Mouse (Mus musculus) heart, adult 11 months (tissue): ENCODE results near the gene Tceal1.
"Not testable (repeated sequence)": the region's sequence is repeated elsewhere in the genome, so short reads cannot be mapped to it uniquely, and the experiment has no call there.

Experiments used
- DNase-seq: peaks from one replicate; pipeline ENCODE4 v3.0.0; 2022

Gene Tceal1

DNA sequence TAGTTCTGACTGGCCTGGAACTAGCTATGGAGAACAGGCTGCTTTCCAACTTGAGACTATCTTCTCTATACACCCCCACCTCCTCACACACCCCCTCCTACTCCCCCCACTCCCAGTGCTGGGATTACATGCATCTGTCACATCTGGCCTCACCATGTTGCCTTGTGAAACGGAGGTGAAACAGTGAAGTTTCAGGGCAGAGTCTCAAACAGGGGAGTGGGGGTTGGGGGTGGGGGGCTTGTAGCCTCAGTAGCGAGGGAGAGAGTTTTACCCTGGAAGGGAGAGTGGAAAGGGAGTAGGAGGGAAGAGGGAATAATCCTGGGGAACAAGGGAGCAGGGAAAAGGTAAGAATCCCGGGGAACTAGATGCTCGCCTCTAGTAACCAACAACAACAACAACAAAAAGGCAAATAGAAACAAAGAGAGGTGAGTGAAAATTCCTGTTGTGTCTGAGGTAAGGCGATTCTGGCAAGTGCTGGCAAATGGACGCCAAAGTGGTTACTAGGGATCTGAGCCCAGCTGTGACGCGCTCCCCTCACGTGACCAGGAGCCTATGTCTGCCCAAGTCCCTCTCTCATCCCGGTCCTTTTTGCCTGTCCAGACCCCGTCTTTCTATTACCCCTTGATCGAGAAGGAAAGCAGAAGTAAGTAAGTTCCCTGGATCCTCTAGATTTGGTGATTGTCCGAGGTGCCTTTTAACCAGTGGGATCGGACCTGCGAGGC lies at the start of gene Tceal1:
TSS of gene Tceal1 (plus strand) at position 537 of the 722 bp plus-strand sequence.
- peak; percentile 97 for DNase-seq

DNA sequence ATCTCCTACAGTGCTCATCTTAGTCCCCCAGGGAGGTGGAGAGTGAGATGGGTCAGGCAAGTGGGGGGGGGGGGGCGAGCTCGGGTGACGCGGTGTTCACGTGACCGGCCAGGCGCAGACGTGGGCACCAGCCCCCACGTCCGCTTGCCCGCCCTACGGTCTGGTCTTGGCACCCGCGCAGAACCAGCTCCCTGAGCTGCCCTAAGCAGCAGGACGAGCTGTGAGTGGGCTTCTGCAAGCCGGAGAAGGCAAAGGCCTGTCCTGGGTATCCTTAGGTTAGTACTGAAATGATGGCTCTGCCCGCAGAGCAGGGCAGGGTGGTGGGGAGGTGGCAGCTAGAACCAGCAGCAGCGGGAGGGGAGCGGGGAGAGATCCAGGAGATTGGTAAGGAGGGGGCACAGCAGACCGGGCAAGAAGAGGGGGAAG lies 41.5 kb upstream of the Tceal1 start:
- peak; percentile 82 for DNase-seq

DNA sequence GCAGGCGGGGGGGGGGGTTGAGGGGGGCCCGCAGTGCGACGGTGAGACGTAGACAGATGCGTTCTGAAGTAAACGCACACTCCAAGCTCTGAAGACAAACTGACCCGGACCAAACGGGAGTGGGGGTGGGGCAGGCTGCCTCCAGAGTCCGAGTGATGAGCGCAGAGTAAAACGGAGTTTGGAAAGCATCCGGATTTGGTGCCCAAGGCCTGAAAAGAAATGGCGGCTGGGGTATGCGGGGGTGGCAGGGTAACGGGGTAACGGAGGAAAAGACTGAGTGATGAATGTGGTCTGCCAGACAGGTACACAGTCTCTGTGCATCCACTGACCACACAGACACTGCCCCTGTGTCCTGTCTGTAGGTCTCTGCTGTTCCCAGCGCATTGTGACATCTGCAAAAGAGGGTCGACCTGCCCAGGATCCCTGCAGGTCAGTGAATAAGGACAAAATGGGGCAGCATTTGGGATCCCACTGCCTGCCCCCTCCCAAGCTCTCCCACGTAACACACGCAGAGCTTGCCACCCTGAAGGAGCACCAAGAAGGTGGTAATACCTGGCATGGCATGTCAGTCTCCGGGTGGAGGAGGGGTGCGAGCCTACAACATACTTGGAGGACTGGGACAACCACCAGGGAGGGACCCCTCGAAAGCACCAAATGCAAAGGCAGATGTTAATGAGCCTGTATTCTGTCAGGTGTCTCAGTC lies 40.9 kb upstream of the Tceal1 start:
- peak; percentile 74 for DNase-seq

DNA sequence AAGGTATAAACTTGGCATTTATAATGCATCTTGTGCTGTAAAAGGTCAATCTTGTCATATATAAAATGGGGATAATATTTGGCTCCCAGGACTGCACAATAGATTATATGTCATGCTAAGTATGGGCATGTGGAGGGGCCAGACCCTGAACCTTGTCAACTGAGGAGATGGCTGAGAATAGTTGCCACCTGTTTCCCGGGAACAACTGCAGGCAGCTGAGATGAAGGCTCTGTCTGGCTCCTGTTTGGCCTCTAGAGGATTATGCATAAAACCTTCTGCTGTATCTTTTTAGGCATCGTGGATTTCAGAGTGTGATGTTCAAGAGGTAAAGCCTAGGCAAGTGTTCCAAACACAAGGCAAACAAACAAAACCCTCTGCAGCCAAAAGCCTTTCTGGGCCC lies 39.0 kb upstream of the Tceal1 start:
- DNase-seq: no peak

DNA sequence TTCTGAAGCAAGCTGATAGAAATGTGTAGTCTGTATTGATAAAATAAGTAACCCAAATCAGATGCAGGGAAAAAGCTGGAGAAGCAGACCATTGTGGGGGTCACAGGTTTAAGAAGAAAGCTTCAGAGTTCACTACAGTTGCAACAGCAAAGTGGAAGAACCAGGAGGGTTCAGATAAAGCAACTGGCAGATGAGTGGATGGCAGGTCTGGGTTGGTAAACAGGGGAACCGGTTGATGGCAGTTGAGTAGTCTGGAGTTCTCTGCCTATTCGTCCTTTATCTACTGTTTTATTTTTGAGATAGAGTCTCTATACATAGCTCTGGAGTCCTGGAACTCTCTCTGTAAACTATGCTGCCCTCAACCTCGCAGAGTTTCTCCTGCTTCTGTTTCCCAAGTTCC lies 26.8 kb upstream of the Tceal1 start:
- DNase-seq: no peak

DNA sequence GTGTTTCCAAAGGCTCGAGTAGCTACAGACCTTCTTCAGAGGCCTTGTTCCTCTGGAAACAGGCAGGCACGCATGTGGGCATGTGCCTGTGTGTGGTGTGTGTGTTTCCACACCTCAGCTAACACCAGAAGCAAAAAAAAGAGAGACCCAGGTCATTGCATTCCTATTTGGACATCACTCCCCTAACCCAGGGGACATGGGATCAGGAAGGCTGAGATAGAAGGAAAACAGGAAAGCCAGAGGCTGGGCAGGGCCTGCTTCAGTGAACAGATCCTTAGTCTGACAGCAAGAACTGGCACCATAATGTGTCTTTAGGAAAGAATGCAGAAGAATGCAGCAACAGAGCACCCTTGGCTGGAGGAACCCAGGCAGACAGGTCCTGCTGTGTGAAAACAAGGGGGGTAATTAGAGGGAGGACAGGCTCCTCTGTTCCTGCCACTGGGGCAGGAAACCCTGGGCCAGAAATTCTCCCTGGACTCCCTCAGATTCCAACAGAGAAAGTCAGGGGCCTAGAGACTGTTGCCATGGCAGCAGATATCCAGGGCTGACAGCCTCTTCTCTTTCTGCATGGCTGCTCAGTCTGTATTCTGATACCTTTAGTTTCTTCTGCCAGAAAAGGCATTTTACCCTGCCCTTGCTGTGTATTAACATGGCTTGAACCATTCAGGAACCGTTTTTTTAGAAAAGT lies 16.0 kb upstream of the Tceal1 start:
- DNase-seq: not testable (repeated sequence)

DNA sequence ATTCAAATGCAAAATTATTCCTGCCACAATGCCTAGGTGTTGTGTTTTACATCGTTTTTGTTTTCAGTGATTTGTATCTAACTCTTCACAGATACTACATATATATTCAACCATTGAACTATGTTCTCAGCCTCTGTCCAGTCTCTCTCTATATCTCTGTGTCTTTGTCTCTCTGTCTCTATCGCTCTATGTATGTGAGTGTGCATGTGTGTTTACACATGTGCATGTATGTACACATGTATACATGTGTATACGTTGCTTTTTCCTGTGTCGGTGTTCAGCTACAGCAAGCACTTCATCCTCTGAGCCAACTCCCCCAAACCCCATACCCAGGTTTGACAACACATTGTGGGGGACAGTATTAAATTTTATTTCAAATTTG lies 15.5 kb upstream of the Tceal1 start:
- DNase-seq: no peak

DNA sequence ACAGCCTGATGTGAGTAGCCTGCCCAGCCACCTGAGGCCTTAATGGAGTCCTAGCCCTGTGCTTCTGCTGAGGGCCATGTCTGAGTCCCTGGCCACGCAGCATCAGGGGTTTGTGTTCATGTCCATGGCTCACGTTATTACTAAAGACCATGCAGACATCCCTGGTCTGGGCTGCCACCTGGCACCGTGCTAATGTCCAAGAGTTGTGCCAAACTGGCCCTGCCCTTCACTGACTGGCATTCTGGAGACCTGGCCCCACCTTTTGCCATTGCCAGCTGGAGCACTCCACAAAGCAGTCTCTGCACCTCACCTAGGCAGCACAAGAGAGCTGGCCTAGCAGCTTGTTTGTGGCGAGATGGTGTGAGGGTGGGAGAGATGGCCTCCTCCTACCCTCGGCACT lies 14.6 kb upstream of the Tceal1 start:
- no peak for DNase-seq

DNA sequence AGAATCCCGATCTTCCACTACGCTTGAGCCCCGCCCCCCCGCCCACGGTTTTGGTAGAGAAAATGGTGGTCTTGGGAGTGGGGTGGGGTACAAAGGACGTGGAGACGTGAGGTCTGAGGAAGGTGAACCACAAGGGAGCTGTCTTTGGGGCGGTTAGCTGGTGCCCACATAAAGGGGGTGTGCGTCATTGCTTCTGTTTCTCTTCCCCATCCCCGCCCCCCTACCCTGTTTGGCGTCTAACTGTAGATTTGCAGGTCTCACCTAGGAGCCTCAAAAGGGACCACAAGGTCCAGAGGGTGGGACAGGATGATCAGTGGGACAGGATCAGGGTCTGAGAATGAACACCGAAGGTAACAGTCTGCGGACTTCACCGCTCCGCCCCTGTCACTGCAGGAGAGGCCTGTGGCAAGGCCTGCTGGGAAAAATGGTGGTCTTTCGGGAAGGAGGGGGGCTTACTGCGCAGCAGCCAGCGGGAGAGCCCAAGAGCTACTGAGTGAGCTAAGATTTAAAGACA lies 443 bp downstream of the Tceal1 start:
- DNase-seq: peak; percentile 89

DNA sequence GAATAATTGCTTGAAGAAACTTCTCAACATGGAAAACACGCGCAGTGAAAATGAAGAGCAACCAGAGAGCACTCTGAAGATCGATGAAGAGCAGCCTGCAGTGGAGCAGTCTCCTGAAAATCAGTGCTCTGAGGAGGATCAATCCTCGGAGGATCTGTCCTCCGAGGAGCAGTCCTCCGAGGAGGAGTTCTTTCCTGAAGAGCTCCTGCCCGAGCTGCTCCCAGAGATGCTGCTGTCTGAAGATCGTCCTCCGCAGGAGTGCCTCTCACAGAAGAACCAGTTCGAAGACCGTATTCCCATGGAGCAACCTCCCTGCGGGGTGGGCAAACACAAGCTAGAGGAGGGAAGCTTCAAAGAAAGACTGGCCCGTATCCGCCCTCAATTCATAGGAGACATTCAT lies 1.0 kb downstream of the Tceal1 start:
- no peak for DNase-seq

DNA sequence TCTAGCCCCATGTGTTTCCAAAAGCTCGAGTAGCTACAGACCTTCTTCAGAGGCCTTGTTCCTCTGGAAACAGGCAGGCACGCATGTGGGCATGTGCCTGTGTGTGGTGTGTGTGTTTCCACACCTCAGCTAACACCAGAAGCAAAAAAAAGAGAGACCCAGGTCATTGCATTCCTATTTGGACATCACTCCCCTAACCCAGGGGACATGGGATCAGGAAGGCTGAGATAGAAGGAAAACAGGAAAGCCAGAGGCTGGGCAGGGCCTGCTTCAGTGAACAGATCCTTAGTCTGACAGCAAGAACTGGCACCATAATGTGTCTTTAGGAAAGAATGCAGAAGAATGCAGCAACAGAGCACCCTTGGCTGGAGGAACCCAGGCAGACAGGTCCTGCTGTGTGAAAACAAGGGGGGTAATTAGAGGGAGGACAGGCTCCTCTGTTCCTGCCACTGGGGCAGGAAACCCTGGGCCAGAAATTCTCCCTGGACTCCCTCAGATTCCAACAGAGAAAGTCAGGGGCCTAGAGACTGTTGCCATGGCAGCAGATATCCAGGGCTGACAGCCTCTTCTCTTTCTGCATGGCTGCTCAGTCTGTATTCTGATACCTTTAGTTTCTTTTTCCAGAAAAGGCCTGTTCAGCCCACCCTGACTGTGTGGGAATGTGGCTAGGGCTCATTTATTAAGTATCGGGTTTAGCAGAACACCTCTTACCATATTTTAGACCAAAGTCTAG lies 7.1 kb downstream of the Tceal1 start:
- not testable (repeated sequence) for DNase-seq

DNA sequence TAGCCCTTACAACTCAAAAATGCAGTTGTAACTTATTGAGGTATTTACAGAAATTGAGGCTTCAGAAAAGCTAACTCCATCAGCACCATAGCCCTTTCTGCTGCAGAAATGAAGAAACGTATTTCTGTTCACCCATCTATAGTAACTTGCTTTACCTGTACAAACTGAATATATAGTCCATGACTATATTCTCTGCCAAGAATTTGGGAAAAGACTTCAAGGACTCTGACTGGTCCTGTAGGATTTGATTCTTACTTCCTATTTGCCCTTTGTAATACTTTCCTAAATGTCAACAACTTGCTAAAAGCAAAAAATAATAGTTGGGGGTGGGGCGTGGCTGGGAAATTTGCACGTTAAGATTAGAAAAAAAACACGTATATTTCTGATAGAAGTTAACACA lies 24.2 kb downstream of the Tceal1 start:
- DNase-seq: no peak

DNA sequence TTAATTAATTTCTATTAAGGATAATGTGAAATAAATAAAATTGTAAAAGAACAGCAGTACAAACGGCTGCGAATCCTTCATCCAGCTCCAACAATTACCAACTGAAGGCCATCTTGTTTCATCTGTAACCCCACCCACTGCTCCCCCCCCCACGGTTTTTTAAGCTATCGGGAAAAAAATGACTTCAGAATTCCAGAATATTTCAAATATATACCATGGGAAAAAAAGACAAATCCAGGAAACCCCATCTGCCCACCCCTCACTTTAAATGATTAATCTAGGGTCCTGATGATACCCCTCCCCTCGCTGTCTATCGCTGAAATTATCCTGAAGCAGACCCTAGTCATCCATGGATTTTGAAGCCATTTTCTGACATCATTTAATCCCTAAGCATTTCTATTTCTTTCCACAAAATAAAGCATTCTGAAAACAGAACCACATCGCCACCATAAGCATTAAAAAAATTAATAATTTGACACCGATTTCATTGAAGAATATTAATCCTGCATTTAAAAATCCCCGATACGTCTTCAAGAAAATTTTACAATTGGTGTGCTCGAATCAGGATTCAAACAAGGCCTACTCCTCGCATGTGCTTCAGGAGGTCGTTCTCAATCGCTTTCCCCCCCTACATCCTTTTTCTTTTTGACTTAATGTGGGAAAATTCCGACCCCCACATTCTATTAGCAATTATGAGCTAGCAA lies 32.5 kb downstream of the Tceal1 start:
- no peak for DNase-seq

DNA sequence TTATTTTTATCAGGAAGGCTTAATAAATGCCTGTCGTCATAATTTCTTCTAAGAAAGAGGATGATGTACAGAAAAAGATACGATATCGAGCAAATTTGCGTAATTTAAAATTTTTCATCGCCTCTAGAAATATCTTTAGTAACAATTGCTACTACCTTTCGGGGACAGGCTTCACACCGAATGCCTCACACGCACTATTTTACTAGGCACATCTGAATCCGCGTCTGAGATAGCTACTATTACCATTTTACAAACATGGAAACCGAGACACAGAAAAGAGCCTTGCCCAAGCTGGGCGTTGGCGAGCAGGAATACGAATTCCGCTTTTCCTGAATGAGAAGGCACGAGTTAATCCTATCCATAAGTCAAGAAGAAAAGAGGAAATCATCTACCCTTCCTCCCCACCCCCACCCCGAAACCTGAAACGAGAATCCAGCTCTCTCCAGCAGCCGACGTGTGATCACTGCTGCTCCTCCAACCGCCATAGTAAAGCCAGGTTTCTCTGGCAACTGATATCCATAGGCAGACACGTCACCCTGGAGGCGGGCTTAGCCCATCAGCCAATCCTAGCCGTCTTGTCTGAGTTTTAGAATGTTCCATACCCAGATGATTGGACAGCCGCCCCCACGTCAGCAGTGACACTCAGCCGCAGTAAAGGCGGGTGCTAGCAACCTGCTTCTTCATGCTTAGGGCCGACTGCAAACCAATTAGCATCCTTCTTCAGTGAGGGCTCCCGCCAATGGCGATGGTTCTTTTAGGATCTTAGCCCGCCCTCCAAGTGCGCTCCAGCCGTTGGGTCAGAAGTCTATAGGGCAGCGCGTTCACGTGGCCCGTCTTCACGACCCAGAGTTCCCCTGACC lies 33.2 kb downstream of the Tceal1 start:
- DNase-seq: peak; percentile 100

DNA sequence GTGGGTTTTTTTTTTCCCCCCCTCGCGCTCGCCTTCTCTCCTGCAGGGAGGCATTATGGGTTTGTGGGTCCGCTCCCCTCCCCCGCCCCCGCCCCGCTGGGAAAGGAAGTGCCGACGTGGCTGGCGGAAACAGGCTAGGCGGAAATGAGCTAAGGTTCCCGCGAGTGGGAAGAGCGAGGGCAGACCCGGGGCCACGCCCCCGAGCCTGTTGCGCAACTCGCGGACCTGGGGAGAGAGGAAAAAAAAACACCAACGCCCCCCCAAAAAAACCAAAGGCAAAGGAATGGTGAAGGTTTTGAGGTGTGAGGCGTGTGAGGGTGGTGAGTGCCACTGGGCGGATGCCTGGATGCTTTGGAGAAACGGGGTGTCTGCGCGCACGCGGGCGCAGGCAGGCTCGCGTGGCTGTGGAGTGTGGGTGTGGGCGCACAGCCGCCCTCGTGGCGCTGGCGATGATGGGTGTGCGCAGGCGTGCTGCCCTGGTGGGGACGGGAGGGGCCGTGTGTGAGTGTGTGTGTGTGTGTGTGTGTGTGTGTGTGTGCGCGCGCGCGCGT lies 33.9 kb downstream of the Tceal1 start:
- DNase-seq: no peak

DNA sequence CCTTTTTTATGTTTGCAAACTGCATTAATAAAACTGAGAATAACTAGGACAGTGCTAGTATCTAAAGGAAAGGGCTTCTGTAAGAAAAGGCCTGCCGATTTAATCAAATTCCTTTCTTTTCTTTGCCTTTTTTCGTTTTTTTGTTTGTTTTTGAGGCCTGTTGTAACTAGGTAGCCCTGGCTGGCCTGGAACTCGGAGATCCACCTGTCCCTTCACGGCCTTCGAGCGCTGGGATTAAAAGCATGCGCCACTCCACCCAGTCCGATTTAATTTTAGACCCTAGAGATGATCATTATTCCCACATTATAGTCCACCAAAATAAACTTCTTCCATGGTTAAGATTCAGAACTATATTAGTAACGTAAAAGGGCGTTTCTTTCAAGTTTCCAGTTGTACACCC lies 34.5 kb downstream of the Tceal1 start:
- peak; percentile 88 for DNase-seq

DNA sequence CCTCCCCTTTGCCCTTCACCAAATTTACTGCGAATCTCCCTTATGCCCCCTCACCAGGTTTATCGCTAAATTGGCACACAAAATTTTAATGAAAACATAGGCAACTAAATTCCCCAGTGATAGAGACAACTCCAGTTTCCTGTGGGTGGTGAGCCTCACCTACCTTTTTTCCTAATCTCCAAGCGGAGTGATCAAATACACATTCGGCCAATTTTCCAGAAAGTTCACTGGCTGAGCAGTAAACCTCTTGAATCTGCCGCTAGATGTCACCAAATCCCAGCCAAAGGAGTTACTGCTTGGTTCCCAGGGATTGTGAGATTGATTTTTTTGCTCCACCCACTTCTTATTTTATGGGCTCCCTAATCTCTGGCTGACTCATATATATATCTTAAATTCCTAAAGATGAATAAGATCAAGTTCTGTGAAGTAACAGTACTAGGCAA lies 34.9 kb downstream of the Tceal1 start:
- DNase-seq: peak; percentile 93

DNA sequence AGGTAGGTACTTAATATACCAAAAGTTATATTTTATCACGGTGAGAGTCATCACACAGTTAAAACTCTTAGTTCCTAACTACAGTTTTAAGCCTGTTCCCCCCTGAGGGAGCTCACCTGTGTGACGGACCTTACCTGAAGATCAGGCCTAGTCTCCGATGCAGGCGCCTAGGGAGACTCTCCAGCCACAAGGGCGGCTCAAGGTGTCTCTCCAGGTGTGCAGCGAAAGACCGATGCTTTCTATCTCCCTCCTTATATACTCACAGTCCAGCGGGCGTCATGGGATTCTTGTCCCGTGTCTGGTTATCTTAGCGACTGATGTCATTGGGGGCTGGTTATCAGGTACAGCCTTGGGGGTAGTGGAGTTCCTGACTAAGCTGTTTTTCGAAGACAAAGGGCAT lies 35.7 kb downstream of the Tceal1 start, which contains the start of gene Morf4l2:
TSS of gene Morf4l2 (minus strand) at position 232 of the 400 bp plus-strand sequence.
- peak; percentile 78 for DNase-seq

DNA sequence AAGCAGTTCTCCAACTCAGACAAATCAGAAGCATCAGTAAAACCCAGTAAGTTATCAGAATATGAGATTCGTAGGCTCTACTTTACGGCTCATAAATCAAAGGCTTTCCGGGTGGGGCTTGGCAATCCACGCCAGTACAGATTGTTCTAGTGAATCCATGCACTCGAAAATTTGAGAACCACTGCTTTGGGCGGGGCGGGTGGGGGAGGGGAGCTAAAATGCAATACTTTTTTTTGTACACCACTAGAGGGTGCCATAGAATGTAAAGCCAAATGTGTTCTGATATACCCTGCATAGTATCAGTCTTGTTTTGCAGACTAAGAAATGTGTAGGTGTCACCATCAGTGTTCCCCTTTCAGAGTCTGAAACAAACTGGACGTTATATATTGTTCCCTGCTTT lies 36.9 kb downstream of the Tceal1 start:
- no peak for DNase-seq

DNA sequence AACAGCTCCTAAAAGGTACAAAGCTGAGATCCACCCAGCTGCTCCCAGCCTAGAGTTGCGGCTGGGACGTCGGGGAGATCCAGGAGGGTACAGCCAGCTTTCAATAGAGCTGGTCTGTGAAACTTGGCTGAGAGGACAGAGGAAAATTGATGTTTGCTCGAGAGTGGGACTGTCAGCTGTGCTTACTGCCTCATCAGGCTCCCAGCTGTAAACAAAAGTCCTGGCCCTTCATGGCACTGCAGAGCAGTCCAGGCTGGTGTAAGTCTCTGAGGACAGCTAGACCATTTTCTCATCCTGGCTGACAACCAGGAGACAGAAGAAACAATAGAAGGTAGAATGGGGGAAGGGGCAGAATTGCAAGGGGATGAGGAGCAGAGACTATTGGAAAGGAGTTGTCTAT lies 41.5 kb downstream of the Tceal1 start:
- no peak for DNase-seq

DNA sequence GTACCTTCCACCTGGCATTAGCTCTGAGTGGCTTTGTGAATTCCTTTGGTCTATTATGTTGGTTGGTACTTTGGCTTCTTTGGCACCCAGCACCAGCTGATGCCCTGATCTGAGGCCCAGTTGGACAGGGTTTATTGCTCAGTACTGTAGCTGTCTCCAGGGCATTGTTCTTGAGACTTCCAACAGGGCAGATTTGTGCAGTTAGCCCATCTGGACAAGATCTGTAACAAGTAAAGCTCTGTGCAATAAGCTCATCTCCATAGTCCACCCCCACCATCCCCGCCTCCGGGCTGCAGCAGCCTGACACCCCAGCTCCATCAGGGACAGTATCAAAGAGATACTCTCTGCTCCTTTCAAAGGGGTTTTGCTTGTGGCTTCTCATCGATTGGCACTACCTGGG lies 47.7 kb downstream of the Tceal1 start:
- no peak for DNase-seq
